Mouse (Mus musculus) liver (tissue): ENCODE measurements around the gene Trim16.
A peak's percentile ranks its signal among the peaks of the same experiment; 100 is the strongest.

Source experiments
- DNase-seq: peaks from one replicate; pipeline ENCODE4 v3.0.0-alpha.2; 2020; ENCODE audit warnings: mixed read lengths

The Trim16 gene

DNA sequence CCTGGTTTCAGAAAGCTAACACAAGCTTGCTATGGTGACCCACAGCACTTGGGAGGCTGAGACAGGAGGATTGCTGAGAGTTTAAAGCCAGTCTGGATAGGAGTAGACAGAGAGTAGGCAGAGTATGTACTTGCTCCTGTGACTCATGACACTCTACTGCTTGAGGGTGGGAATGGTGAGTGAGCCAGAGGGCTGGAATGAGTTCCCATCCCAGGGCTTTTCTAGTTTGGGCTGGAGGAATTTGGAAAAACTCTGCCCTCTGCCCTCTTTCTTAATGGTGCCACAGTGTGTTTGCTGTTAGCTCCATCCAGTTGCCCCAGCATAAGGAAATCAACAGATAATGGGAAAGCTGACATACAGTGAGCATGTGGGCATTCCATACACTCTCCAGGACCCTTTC is 11.9 kb downstream of the Trim16 start:
- no peak for DNase-seq

DNA sequence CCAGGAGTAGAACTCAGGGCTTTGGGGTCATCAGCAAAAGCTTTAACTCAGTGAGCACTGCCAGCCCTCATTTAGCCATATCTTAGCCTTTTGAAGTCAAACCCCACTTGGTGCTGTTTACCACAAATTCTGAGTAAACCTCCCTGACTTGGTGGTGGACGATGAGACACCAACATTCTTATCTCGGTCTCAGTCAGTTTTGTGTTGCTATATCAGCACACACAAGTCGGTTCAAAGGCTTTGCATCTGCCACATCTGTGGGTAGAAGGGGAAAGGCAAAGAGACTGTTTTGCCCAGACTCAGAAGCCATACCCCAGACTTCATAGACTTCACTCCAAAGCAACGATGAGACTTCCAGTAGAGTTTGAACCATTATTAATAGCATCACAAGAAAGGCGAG is 24.5 kb downstream of the Trim16 start:
- no peak for DNase-seq

DNA sequence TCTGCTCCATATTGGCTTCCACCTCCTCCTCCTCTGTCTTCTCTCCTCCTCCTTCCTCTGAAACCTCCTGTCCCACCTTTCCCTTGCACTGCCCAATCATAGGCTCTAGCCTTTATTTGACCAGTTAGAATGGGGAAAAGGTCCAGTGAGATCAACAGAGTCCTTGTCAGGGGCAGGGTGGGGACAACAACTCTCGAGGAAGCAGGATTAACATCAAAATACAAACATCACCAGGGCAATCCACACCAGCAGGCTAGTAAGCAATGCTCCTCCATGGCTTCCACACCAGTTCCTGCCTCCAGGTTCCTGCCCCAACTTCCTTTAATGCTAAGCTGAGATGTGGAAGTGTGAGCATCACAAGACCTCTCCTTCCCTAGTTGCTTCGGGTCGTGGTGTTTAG is 25.7 kb downstream of the Trim16 start:
- DNase-seq: no peak

DNA sequence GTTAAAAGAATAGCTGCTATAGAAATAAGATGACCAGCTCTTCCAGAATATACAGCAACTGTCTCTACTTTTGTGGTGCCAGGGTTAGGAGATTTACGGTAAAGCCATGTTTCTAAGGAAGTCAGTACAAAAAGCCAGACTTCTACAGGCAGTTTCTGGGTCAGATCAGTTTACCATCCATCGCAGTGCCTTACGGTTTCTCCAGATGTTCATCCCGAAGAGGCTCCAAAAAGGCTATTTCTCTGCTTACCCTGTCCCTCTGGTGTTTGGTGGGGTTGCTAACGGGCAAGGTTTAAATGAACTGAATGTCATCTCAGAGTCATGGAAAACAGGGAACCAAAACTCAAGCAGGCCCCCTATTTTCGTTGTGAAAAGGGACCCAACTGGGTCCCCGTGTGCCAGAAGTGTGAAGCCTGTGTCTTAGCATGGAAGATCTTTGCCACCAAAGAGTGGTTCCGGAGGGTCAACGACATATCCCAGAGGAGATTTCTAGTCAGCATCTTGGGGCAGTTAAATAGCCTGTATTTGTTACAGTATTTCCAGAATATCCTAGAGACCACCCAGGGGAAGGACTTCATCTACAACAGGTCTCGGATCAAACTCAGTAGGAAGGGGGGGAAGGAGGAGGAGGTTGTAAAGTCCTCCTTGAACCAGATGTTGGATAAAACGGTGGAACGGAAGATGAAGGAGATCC is 27.1 kb downstream of the Trim16 start, which contains the start of gene Fbxw10:
Gene Fbxw10 (plus strand): TSS at position 109 of the 694 bp plus-strand sequence.
- DNase-seq: no peak

DNA sequence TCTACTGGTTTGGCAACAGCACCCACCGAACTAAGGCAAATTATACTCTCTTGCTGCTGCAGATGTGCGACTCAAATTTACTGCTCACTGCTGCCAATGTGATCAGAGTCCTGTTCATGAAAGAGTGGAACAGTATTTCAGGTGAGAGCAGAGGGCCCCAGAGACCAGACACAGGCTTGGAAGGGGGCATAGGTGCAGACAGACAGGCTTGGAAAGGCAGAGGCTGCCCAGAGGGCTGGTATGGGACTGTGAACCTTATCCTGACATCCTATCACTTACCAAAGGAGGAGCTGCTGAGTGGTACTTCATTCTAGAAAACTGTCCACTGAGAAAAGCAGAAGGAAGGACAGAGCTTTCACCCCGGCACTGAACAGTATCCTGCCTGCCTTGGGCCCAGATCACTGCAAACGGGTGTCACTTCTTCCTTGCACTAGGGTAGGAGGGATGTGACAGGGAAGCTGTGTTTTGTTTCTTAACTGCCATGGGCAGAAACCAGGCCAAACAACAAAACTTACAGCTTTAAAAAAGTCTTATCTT is 27.7 kb downstream of the Trim16 start:
- no peak for DNase-seq

DNA sequence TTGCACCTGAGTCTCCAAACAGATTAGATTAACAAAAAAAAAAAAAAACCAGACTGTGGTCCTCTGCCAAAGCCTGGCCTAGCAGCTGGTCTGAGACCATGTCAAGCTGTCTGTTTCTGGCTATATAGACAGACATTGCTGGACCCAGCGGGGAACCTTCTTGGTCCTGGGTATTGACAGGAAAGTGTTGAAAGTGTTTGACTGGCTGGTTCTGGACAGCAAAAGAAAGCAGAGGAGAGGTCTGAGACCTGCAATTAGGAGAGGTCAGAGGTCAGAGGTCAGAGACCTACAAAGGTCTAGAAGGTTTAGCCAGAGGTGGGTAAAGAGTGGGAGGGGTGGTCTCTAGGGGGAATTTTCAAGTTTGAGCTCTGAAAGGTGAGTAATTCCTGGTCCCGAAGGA is 28.3 kb downstream of the Trim16 start:
- DNase-seq: no peak

DNA sequence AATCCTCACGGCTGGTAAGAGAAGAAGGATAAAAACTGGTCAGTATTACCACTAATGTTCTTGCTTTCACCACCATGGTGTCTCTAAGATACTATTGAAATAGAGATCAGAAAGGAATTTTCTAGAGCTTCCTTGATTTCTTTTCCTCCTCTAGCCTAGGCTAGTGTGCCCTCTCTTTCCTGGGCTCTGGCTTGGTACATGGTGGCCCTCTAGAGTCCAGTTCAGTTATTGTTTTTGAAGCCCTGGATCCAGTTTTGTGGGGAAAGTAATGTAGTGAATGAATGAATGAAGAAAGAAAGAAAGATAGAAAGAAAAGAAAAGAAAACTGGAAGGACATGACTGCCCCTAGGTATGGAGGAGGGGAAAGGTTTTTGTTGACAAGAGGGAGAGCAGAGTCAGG is 31.2 kb downstream of the Trim16 start:
- no peak for DNase-seq

DNA sequence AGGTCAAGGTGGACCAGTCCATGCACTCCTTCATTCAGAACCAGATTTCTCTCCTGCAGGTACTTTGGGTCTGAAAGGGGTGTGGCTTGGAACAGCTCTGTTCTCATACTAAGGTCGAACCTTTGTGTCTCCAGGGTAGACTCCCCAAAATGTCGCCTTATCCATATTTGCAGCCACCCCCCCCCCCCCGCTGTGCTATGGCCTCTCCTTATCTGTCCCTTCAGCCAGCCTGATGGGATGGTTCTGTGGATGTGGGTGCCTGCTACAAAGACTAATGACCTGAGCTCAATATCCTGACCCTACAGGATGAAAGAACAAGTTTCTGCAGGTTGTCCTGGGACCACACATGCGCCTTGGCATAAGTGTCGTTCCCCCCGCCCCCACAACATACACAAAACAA is 33.3 kb downstream of the Trim16 start:
- DNase-seq: peak; percentile 68

DNA sequence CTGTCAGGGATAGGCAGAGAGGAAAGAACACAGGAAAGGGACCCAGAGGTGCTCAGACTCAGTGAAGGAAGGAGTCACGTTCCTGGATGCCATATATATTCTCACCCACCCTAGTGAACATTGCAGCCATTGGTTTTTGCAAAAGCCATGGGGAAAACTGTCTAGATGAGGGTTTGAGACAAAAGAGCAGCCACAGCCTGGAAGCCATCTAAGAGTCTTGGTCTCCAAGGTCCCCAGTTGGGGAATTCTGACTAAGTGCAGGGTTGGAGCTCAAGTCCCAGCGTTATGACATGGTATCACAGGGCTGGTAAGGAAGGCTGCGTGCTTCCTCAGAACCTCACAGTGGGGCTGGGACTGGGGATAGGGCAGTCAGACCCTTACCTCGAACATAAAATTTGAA is 45.5 kb downstream of the Trim16 start:
- DNase-seq: no peak

DNA sequence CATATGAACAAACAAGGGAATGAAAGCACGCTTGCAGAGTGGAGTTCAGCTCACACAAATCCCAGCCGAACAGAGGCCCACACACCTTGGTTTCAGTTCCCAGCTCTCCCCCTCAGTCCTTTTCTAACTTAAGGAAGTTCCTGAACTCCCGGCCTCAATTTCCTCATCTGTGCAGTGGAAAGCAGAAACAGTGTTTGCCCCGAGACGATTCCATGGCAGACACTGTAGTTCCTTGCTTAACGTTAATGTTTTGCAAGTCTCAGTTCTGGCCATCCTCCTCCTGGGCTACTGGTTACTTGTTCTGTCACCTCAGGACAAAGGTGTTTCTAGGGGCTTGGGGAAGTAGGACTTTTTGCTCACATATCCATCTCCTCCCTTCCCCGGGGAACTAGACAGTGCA is 46.7 kb downstream of the Trim16 start:
- DNase-seq: no peak

DNA sequence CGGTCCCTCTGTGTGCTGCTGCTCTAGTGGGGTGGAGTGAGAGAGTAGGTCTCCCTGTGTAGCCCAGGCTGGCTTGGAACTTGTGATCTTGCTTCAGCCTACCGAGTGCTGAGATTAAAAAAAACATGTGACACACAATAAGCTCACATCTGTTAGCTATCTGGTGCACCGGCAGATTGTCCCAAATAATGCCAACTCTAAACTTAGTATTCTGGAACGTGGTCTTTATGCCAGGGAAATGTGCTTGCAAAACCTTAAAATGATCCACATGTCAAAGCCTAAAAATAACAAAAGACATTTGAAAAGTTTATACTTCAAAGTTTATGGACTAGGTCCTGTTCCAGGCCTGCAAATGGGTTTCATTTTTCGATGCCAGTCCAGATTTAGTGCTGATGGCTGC is 49.2 kb downstream of the Trim16 start:
- DNase-seq: no peak

DNA sequence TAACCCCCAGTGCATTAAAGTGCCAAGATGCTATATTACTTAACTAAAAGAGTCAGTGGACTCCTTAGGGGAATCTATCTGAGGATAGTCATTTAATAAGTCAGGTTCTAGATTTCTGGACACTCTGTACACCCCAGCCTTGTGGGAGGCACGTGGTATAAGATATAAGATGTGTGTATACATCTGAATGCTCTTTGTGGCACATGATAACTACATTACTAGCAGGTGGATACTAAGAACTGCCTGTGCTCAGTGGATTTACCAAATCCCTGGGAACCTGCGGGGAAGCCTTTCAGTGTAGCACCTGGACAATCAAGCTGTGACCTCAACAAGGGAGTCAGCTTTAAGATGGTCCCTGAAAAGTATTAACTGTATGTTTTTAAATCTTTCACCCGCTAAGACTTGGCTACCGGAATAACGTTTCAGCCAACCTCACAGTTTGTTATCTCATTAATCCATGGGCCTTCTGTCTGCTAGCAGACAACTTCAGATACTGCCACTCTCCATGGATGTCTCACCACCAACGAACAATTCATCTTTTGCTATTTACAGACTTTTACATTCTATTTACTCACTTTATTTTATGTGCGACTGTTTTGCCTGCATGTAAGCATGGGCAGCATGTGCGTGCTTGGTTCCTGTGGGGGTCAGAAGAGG is 49.8 kb downstream of the Trim16 start:
- no peak for DNase-seq

DNA sequence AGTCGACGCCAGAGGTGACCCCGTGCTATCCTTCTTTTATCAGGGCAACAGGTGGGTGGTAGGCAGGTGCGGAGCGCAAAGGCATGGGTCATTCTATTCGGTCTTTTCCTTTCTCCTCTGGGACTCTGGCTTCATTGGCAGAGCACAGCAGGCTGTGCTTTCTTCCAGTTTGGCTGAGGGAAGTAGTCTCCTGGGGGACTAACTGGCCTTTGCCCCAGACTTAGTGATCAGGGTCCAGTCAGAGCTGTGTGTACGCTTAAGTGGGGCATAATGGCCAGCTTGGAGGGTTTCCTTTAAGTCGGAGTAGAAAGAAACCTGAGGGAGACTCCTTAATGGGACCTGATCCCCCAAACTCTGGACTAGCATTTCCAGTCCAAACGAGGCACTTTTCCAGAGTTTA is 53.4 kb downstream of the Trim16 start:
- no peak for DNase-seq

DNA sequence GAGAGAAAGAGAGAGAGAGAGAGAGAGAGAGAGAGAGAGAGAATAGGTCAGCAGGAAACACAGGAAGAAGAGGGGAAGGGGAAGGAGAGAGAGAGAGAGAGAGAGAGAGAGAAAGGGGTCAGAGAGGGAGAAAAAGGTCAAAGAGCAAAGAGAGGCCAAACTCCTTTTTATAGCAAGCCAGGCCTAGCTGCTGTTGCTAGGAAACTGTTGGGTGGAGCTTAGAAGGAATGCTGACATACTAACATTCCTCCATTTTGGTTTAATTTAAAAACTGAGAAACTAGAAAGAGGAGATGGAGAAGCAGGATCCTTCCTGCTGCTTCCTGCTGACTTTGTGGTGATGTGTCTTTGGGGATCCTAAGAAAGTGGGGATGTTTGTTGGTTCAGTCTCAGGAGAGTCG is 55.7 kb downstream of the Trim16 start:
- DNase-seq: no peak

DNA sequence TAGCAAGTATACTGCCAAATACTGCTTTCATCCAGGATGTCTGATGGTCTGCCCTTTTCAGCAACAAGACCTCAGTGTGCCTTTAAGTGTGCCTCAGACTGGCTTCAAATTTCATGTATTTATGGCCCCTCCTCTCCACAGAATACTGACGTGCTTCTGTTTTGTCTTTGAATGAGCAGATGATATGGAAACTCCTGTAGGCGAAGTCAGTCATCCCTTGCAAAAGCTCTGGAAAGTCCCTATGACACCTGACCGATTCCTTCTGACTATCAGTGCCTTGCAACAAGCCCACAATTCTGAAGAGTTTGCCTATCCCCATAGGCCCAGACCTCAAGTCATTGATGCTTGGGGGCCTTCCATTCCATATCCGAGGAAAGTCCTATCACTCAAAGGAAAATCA is 56.4 kb downstream of the Trim16 start:
- DNase-seq: no peak

DNA sequence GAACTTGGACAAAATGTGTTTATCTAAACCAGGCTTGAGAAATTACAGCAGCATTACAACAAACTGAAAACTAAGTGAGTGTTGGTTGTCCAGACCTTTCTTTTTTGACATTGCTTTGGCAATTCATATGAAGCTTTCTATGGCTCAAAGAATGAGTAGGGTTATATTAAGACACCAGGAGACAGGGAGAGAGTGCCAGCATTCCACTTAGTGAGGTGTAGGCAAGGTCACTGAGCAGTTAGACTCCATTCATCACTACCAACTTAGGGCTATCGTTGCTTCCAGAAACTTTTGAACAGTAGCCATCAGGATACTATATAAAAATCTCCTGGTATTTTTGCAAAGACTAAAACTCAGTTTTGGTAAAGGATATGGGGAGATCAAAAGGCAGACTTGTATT is 57.4 kb downstream of the Trim16 start:
- DNase-seq: no peak

DNA sequence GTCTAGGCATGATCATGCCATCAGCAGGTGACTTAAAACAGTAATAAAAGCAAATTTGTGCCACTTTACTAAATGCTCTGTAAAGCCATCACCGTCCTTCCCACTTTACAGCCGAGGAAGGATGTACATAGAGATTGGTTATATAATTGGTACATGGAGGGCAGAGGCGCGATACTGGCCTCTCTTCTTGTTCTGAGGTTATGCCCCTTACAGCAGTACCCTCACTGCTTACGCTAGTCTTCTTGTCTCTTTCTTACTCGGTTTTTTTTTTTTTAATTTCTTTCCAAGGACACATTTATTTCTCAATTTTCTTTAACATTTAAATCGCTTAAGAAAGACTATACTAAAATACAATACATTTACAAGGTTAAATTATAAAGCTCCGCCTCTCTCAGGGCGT is 58.7 kb downstream of the Trim16 start:
- no peak for DNase-seq

DNA sequence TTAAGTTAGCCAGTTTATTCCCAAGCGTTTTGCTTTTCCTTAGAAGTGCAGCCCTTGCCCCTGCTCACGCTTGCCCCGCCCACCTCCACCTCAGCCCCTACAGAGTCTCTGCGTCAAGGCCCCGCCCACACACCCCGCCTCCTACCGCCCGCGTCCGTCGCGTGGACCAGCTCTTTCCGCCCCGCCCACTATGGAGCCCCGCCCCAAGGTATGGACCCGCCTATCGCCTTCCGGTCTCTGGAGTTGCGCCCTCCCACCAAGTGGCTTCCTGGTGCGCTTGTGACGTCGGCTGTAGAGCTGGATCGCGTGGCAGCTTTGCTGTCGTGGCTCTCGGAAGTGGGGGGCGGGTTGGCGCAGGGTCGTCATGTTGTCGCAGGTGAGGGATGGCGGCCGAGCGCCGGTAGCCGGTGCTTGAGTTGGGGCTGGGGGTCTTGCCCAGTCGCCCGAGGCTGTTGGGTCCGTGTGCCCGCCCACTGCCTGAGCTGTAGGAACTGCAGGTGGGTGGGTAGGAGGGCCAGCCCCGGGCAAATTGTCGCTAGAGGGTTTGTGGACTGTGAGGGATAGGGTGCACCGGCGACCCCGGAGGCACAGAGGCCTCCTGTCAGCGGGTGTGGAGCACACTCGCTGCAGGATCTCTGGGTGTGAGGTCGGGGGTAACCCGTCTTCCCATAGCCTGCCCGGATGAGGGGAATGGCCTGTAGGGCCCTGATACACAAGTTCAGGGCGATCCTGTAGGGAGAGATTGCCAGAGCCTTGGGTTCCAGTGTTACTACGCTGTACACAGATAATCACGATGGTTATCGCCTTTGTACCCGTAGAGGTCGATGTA is 59.4 kb downstream of the Trim16 start, which contains the start of gene Tvp23b:
Gene Tvp23b (plus strand): TSS at position 236 of the 829 bp plus-strand sequence.
- peak; percentile 100 for DNase-seq

DNA sequence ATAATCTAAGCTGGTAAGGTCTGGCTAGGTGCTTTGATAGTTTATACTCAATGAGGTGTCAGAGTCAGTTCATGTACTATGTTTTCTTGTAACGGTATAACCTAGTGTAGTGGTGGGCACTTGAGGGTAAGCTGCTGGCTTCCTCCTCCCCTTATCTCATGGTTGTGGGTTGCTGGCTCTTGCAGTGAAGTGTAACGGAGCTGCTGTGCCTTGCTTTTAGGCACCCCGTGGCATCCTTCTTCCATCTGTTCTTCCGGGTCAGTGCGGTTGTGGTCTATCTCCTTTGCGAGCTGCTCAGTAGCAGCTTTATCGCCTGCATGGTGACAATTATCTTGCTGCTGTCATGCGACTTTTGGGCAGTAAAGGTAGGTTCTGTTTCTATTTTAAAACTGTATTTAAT is 63.4 kb downstream of the Trim16 start:
- peak; percentile 32 for DNase-seq

DNA sequence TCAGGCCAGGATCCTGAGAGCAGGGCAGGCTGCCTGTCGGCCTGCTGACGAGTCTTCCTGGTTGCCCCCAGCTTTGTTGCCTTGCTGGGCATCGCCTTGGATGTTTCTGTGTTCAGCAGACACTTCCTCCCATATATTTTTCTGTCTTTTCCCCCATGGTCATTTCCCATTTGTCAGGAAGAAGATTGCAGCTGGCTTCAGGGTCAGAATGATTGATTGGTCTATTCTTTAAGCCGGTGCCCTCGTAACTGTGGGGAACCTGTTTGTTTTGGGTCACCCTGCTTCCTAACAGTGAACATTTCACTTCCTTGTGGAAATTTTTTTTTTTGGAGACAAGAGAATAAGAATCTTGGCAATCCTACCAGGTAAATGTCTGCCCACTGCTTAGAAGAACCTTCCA is 65.3 kb downstream of the Trim16 start:
- no peak for DNase-seq

DNA sequence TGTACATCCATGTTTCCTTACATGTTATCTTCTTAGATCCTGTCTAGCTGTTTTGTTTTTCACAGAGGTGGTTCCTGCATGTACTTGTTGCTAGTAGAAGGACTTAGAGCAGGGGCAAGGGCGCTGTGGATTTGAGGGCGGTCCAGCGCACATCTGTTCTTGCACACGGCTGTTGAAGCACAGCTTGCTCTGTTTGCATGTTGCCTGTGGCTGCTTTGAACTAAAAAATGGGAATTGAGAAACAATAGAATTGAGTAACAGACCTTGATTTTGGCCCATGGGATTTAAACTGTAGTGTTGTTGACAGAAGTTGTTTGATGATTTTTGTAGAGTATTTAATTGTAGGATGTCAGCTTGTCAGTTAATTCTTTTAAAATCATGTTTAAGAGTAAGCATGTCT is 70.8 kb downstream of the Trim16 start:
- DNase-seq: no peak

DNA sequence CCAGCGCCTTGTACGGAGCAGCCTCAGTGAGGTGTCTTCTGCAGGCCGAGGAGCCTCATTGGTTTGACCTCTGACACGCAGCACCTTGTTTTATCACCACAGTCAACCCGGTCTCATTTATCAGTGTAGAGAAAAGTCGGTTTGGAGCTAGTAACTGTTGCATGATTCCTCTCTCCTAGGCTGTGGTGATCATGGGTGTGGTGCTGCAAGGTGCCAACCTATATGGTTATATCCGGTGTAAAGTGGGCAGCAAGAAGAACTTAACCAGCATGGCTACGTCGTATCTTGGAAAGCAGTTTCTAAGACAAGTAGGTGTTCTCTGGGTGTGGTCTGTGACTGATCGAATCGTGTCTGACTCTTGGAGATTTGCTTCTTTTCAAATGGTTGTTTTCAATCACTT is 71.7 kb downstream of the Trim16 start:
- DNase-seq: no peak
